Mouse (Mus musculus) G1E (cell line): ENCODE measurements around the gene Tmem165. TPM values are rescaled to one million over a fixed set of nuclear protein-coding genes. Genes with fewer than 3 reads are reported as not detected.

ENCODE experiments used
- ATAC-seq: 2 replicates; pipeline ENCODE4 v1.8.0; 2016; ENCODE audit warnings: mild to moderate bottlenecking; ENCODE audit not compliant: insufficient number of reproducible peaks, poor library complexity, low FRiP score, severe bottlenecking; ENCODE audit errors: extremely low read depth
- DNase-seq: peaks from one replicate; pipeline ENCODE4 v3.0.0; 2012; ENCODE audit warnings: low spot score
- H3K27me3 ChIP-seq: 2 replicates; pipeline ENCODE4 v1.6.1; 2012; ENCODE audit warnings: mild to moderate bottlenecking, low read length, inconsistent platforms; ENCODE audit not compliant: insufficient read depth
- H3K36me3 ChIP-seq: replicated peaks from 2 replicates; pipeline ENCODE3; 2012; ENCODE audit warnings: mild to moderate bottlenecking, inconsistent platforms
- H3K4me1 ChIP-seq: 2 replicates; pipeline ENCODE4 v1.6.1; 2012; ENCODE audit warnings: low read depth, low read length, inconsistent platforms, mixed read lengths; ENCODE audit not compliant: insufficient read depth
- H3K4me3 ChIP-seq: 2 replicates; pipeline ENCODE4 v1.5.1; 2012; ENCODE audit warnings: low read depth, mild to moderate bottlenecking, inconsistent platforms, low read length, moderate library complexity, mixed read lengths
- H3K9me3 ChIP-seq: replicated peaks from 2 replicates; pipeline ENCODE4 v1.6.1; 2012; ENCODE audit warnings: inconsistent platforms
- CTCF ChIP-seq: IDR thresholded peaks from 2 replicates; pipeline ENCODE4 v1.5.1; 2012; ENCODE audit warnings: low read depth, low read length, inconsistent platforms, mixed read lengths
- GATA1 ChIP-seq: IDR thresholded peaks from 2 replicates; pipeline ENCODE4 v1.6.1; 2012; ENCODE audit warnings: borderline replicate concordance, low read length, inconsistent platforms, mixed read lengths
- GATA2 ChIP-seq: IDR thresholded peaks from 2 replicates; pipeline ENCODE4 v1.6.1; 2012; ENCODE audit warnings: low read depth, low read length, inconsistent platforms, borderline replicate concordance
- POLR2AphosphoS5 ChIP-seq: IDR thresholded peaks from 2 replicates; pipeline ENCODE4 v1.6.1; 2012; ENCODE audit warnings: low read depth, low read length, inconsistent platforms; ENCODE audit not compliant: insufficient replicate concordance
- TAL1 ChIP-seq: conservative IDR thresholded peaks from 2 replicates; pipeline ENCODE4 v1.6.1; 2012; ENCODE audit warnings: low read depth, low read length, inconsistent platforms, mixed read lengths
- polyA plus RNA-seq: library from polyadenylated mRNA; stranded (reverse); fragments of >175 nt; gene quantifications from 2 replicates; pipeline ENCODE4 v1.2.3, GENCODE M21; 2012
- total RNA-seq, 2 experiments: library from RNA; stranded (forward) in 1 of 2; stranded (reverse) in 1 of 2; fragments of 200-1000 nt in 1 of 2; fragments of >200 nt in 1 of 2; fragmentation: Nextera tagmentation in 1 of 2; gene quantifications; 2 replicates each; pipeline ENCODE4 v1.2.3; 2014 to 2017

Gene Tmem165
- total and polyA plus RNA-seq, 3 experiments, result 49.9 to 87.2 (median 66.7) TPM

- TF ChIP-seq TAL1 (no peak), GATA1 (no peak), POLR2AphosphoS5 (no peak), GATA2 (no peak), CTCF (no peak)
- DNase-seq (peak; percentile 83), ATAC-seq (peak; percentile 47)
- H3K4me1 ChIP-seq, result peaks cover 44% of the 10 kb centered on the region
- no peaks in the 10 kb centered on the region for H3K9me3 ChIP-seq
- H3K4me3 ChIP-seq, result peak overlapping the region; percentile 96
- peaks cover 25% of the 10 kb centered on the region for H3K36me3 ChIP-seq
- peaks cover 6% of the 10 kb centered on the region; the same call in 1 of the 2 replicates for H3K27me3 ChIP-seq
Measured at GRCm38 (mm10) chr5:76184286-76185080, 803 bp downstream of the Tmem165 start.

DNA sequence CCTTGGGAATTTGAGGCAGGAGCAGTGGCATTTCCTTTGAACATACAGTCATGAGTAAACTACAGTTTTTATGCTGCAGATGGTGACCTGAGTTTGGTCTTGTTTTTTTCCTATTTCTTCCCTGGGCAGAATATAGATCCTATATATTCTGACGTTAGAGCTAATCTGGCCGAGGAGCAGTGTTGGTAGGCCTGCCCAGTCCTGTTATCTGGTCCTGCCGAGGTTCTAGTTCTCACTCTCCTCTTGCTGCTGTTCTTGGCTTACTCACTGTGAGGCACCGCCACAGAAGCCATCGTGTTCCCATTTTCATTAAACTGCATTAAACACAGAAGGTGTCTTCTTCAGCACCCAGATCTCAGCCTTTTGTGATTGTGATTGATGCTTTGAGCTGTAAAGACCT is 4.2 kb downstream of the Tmem165 start:
- H3K4me3 ChIP-seq, result no peak overlapping the region
- no peak for DNase-seq
- H3K4me1 ChIP-seq, result peaks cover 68% of the 10 kb centered on the region
- H3K9me3 ChIP-seq, result no peaks in the 10 kb centered on the region
- H3K36me3 ChIP-seq, result peaks cover 53% of the 10 kb centered on the region
- no peak for ATAC-seq
- no peaks in the 10 kb centered on the region for H3K27me3 ChIP-seq
- TF ChIP-seq TAL1 (no peak), GATA1 (no peak), GATA2 (no peak), CTCF (no peak), POLR2AphosphoS5 (no peak)

- H3K9me3 ChIP-seq, result no peaks in the 10 kb centered on the region
- ATAC-seq (no peak), DNase-seq (no peak)
- peaks cover 62% of the 10 kb centered on the region for H3K4me1 ChIP-seq
- H3K27me3 ChIP-seq, result no peaks in the 10 kb centered on the region
- TF ChIP-seq TAL1 (0 out of 2 replicates have a peak, but pooled peaks have one; percentile 29), CTCF (no peak), GATA2 (no peak)
- H3K4me3 ChIP-seq, result no peak overlapping the region
- peaks cover 69% of the 10 kb centered on the region for H3K36me3 ChIP-seq
Measured at GRCm38 (mm10) chr5:76190609-76191008, 6.9 kb downstream of the Tmem165 start.

DNA sequence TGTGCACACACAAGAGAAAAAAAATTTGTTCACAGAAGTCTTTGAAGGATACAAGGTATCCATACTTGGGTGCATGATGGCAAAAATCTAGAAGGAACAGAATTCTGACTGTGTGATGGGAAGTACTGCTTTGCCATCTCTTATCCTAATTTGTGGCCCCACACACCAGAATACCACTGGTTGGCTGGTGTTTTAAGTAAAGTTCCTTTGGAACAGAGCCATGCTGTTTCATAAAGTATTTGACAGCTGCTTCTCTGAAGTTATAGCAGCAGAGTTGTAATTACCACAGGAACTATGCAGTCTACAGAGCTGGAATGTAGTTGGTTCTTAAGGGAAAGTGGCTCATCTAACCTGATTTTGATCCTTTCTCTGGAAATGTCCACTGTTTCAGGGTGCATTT is 9.4 kb downstream of the Tmem165 start:
- no peak for DNase-seq
- TF ChIP-seq GATA2 (no peak), POLR2AphosphoS5 (no peak), CTCF (no peak), GATA1 (no peak), TAL1 (no peak)
- Histone ChIP-seq H3K4me1 (peaks cover 48% of the 10 kb centered on the region), H3K27me3 (no peaks in the 10 kb centered on the region), H3K4me3 (no peak overlapping the region), H3K36me3 (peaks cover 70% of the 10 kb centered on the region), H3K9me3 (no peaks in the 10 kb centered on the region)
- no peak for ATAC-seq

DNA sequence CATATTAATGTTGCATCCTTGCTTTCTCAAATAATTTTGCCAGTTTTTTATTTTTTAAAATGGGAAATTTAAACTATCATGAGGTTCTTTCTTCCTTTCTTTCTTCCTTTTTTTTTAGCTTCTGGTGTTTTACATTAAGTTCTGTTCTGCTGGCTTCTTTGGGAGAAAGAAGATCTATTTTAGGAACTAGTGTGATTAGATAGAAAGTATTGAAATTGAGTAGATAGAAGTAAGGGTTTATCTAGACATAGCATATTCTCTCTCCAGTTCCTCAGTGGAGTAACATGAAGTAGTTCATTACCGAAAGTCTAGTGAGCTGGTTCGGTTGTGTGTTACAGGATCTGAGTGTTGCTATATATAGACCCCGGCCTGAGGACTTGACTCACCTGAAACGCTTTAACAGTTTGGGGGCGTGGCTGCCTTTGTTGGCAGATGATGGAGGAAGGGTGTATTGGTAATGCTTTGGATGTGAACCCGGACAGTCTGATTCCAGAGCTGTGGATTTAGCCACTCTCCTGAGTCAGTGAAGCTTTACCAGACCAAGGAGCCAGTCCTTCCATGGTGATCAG is 10.8 kb downstream of the Tmem165 start:
- Histone ChIP-seq H3K4me1 (peaks cover 39% of the 10 kb centered on the region), H3K9me3 (no peaks in the 10 kb centered on the region), H3K36me3 (peaks cover 67% of the 10 kb centered on the region), H3K4me3 (no peak overlapping the region), H3K27me3 (no peaks in the 10 kb centered on the region)
- DNase-seq, result no peak
- no peak for ATAC-seq
- no peak for TF ChIP-seq CTCF
- TF ChIP-seq GATA1, result no peak
- TF ChIP-seq TAL1, result no peak
- TF ChIP-seq POLR2AphosphoS5, result no peak
- no peak for TF ChIP-seq GATA2

- no peak for DNase-seq
- Histone ChIP-seq H3K36me3 (peaks cover 71% of the 10 kb centered on the region), H3K4me1 (peaks cover 10% of the 10 kb centered on the region), H3K4me3 (no peak overlapping the region), H3K27me3 (no peaks in the 10 kb centered on the region), H3K9me3 (no peaks in the 10 kb centered on the region)
- TF ChIP-seq GATA1 (no peak), GATA2 (no peak), TAL1 (no peak)
- ATAC-seq, result no peak
Measured at GRCm38 (mm10) chr5:76199346-76199745, 15.7 kb downstream of the Tmem165 start.
